Mouse (Mus musculus) liver, embryonic 14.5 days (tissue): Measurements from ENCODE around the gene Xrcc5.

Experiments used
- CTCF ChIP-seq: IDR thresholded peaks from 2 replicates; pipeline ENCODE4 v1.5.1; 2016; ENCODE audit warnings: antibody characterized with exemption, low read depth, control low read depth
- EP300 ChIP-seq: IDR thresholded peaks from 2 replicates; pipeline ENCODE4 v1.6.1; 2016; ENCODE audit warnings: antibody characterized with exemption, low read depth

- no peak for TF ChIP-seq CTCF
- TF ChIP-seq EP300: no peak
Observed at GRCm38 (mm10) chr1:72309744-72310424, 2.7 kb downstream of the Xrcc5 start.
